Mouse (Mus musculus): ENCODE measurements around the gene Taf6. TPM values are rescaled to one million over a fixed set of nuclear protein-coding genes. Genes with fewer than 3 reads are reported as not detected.
A peak's percentile ranks its signal among the peaks of the same experiment; 100 is the strongest.

Taf6 gene
- polyA plus RNA-seq, 1 experiment from 2014 or later = 140 TPM

GRCm38 (mm10) chr5:138193771-138194727 lies 6.8 kb upstream of the Taf6 start, which contains the start of gene Mblac1:
Mblac1 (plus strand) TSS chr5:138194314.
- Histone ChIP-seq H3K4me1 (ENCODE audit: control insufficient read depth, insufficient read depth, low read length) (no peaks in the 10 kb centered on the region), H3K27me3 (ENCODE audit: control insufficient read depth, insufficient read depth, low read length) (no peaks in the 10 kb centered on the region), H3K4me2 (ENCODE audit: low read depth, severe bottlenecking) (peak within 1 kb of the TSS; percentile 100), H3K4me3 (ENCODE audit: low read depth, low read length) (peak within 1 kb of the TSS; percentile 71), H3K9ac (ENCODE audit: low read length) (peak within 1 kb of the TSS; percentile 87), H3K27ac (replicated peaks; ENCODE audit: low read depth, low read length) (peak within 1 kb of the TSS; percentile 65; the same call in 1 of the 2 replicates), H3K9me3 (ENCODE audit: control insufficient read depth, low read length) (no peaks in the 10 kb centered on the region), H3K36me3 (ENCODE audit: control insufficient read depth, insufficient read depth, low read length) (peaks cover 13% of the 10 kb centered on the region)
- WGBS = 8% methylated on average over 54 of the region's 54 CpGs
- DNase-seq (ENCODE audit: low spot score) = peak; percentile 88
- peak; percentile 75 for ATAC-seq (ENCODE audit: insufficient number of reproducible peaks, low FRiP score, low TSS enrichment, low read depth)

- Histone ChIP-seq H3K27ac (replicated peaks; ENCODE audit: low read depth, low read length) (0 out of 2 replicates have a peak overlapping the region, but pooled peaks have one; percentile 24), H3K4me2 (ENCODE audit: low read depth, severe bottlenecking) (peak overlapping the region; percentile 76), H3K9ac (ENCODE audit: low read length) (peak overlapping the region; percentile 63), H3K9me3 (ENCODE audit: control insufficient read depth, low read length) (no peaks in the 10 kb centered on the region), H3K4me1 (ENCODE audit: control insufficient read depth, insufficient read depth, low read length) (peaks cover 6% of the 10 kb centered on the region; the same call in 1 of the 2 replicates), H3K27me3 (ENCODE audit: control insufficient read depth, insufficient read depth, low read length) (no peaks in the 10 kb centered on the region), H3K36me3 (ENCODE audit: control insufficient read depth, insufficient read depth, low read length) (peaks cover 17% of the 10 kb centered on the region), H3K4me3 (ENCODE audit: low read depth, low read length) (peak overlapping the region; percentile 52)
- WGBS = under 1% methylated on average over 10 of the region's 10 CpGs
- DNase-seq (ENCODE audit: low spot score) (peak; percentile 72), ATAC-seq (ENCODE audit: insufficient number of reproducible peaks, low FRiP score, low TSS enrichment, low read depth) (peak; percentile 74; the same call in 1 of the 2 replicates)
Measured at GRCm38 (mm10) chr5:138187661-138188306, 533 bp upstream of the Taf6 start.

GRCm38 (mm10) chr5:138173217-138173616 lies 14.0 kb downstream of the Taf6 start:
- Histone ChIP-seq H3K27me3 (ENCODE audit: control insufficient read depth, insufficient read depth, low read length) (no peaks in the 10 kb centered on the region), H3K9me3 (ENCODE audit: control insufficient read depth, low read length) (no peaks in the 10 kb centered on the region), H3K4me1 (ENCODE audit: control insufficient read depth, insufficient read depth, low read length) (no peaks in the 10 kb centered on the region; the same call in 1 of the 2 replicates), H3K36me3 (ENCODE audit: control insufficient read depth, insufficient read depth, low read length) (peaks cover 24% of the 10 kb centered on the region), H3K9ac (ENCODE audit: low read length) (no peak overlapping the region), H3K4me3 (ENCODE audit: low read depth, low read length) (peak overlapping the region; percentile 51; the same call in 1 of the 2 replicates), H3K27ac (replicated peaks; ENCODE audit: low read depth, low read length) (no peak overlapping the region), H3K4me2 (ENCODE audit: low read depth, severe bottlenecking) (peak overlapping the region; percentile 38; the same call in 1 of the 2 replicates)
- no peak for ATAC-seq (ENCODE audit: insufficient number of reproducible peaks, low FRiP score, low TSS enrichment, low read depth)
- 88% methylated on average over 3 of the region's 3 CpGs for WGBS
- DNase-seq (ENCODE audit: low spot score) = no peak

GRCm38 (mm10) chr5:138171695-138172491 lies 15.4 kb downstream of the Taf6 start, which contains the start of the genes Ap4m1 and Mcm7:
Ap4m1 (plus strand) TSS chr5:138172002.
Mcm7 (minus strand) TSS chr5:138172422.
- Histone ChIP-seq H3K4me2 (ENCODE audit: low read depth, severe bottlenecking) (peak within 1 kb of the TSS; percentile 60), H3K27ac (replicated peaks; ENCODE audit: low read depth, low read length) (peak within 1 kb of the TSS; percentile 80)

GRCm38 (mm10) chr5:138170936-138171561 lies 16.2 kb downstream of the Taf6 start:
- no peaks in the 10 kb centered on the region for H3K27me3 ChIP-seq (ENCODE audit: control insufficient read depth, insufficient read depth, low read length)
- DNase-seq (ENCODE audit: low spot score) (peak; percentile 97), ATAC-seq (ENCODE audit: insufficient number of reproducible peaks, low FRiP score, low TSS enrichment, low read depth) (peak; percentile 88)
- peak overlapping the region; percentile 51 for H3K4me3 ChIP-seq (ENCODE audit: low read depth, low read length)
- H3K9me3 ChIP-seq (ENCODE audit: control insufficient read depth, low read length) = no peaks in the 10 kb centered on the region
- H3K36me3 ChIP-seq (ENCODE audit: control insufficient read depth, insufficient read depth, low read length) = peaks cover 36% of the 10 kb centered on the region
- peak overlapping the region; percentile 64 for H3K9ac ChIP-seq (ENCODE audit: low read length)
- WGBS = under 1% methylated on average over 47 of the region's 47 CpGs
- H3K27ac ChIP-seq (replicated peaks; ENCODE audit: low read depth, low read length) = peak overlapping the region; percentile 80
- H3K4me2 ChIP-seq (ENCODE audit: low read depth, severe bottlenecking) = peak overlapping the region; percentile 60
- H3K4me1 ChIP-seq (ENCODE audit: control insufficient read depth, insufficient read depth, low read length) = no peaks in the 10 kb centered on the region; the same call in 1 of the 2 replicates

More at GRCm38 (mm10) chr5:138171695-138172491, 15.4 kb downstream of the Taf6 start, which contains the start of the genes Ap4m1 and Mcm7:
- Histone ChIP-seq H3K4me1 (ENCODE audit: control insufficient read depth, insufficient read depth, low read length) (no peaks in the 10 kb centered on the region; the same call in 1 of the 2 replicates), H3K4me3 (ENCODE audit: low read depth, low read length) (peak within 1 kb of the TSS; percentile 51), H3K9ac (ENCODE audit: low read length) (peak within 1 kb of the TSS; percentile 71), H3K36me3 (ENCODE audit: control insufficient read depth, insufficient read depth, low read length) (peaks cover 30% of the 10 kb centered on the region), H3K27me3 (ENCODE audit: control insufficient read depth, insufficient read depth, low read length) (no peaks in the 10 kb centered on the region), H3K9me3 (ENCODE audit: control insufficient read depth, low read length) (no peaks in the 10 kb centered on the region)
- WGBS = under 1% methylated on average over 54 of the region's 54 CpGs
- DNase-seq (ENCODE audit: low spot score) (peak; percentile 92), ATAC-seq (ENCODE audit: insufficient number of reproducible peaks, low FRiP score, low TSS enrichment, low read depth) (peak; percentile 91)

- Histone ChIP-seq H3K9me3 (ENCODE audit: control insufficient read depth, low read length) (no peaks in the 10 kb centered on the region), H3K4me3 (ENCODE audit: low read depth, low read length) (no peak overlapping the region), H3K4me1 (ENCODE audit: control insufficient read depth, insufficient read depth, low read length) (peaks cover 5% of the 10 kb centered on the region; the same call in 1 of the 2 replicates), H3K36me3 (ENCODE audit: control insufficient read depth, insufficient read depth, low read length) (peaks cover 52% of the 10 kb centered on the region), H3K4me2 (ENCODE audit: low read depth, severe bottlenecking) (no peak overlapping the region), H3K27ac (replicated peaks; ENCODE audit: low read depth, low read length) (no peak overlapping the region), H3K27me3 (ENCODE audit: control insufficient read depth, insufficient read depth, low read length) (no peaks in the 10 kb centered on the region), H3K9ac (ENCODE audit: low read length) (no peak overlapping the region)
- WGBS = 79% methylated on average over 8 of the region's 8 CpGs
- DNase-seq (ENCODE audit: low spot score) (no peak), ATAC-seq (ENCODE audit: insufficient number of reproducible peaks, low FRiP score, low TSS enrichment, low read depth) (no peak)
Measured at GRCm38 (mm10) chr5:138165594-138165993, 21.7 kb downstream of the Taf6 start.

- peak; percentile 35 for DNase-seq (ENCODE audit: low spot score)
- no peak for ATAC-seq (ENCODE audit: insufficient number of reproducible peaks, low FRiP score, low TSS enrichment, low read depth)
- Histone ChIP-seq H3K9ac (ENCODE audit: low read length) (no peak overlapping the region), H3K27ac (replicated peaks; ENCODE audit: low read depth, low read length) (no peak overlapping the region), H3K4me1 (ENCODE audit: control insufficient read depth, insufficient read depth, low read length) (peaks cover 5% of the 10 kb centered on the region; the same call in 1 of the 2 replicates), H3K27me3 (ENCODE audit: control insufficient read depth, insufficient read depth, low read length) (no peaks in the 10 kb centered on the region), H3K4me3 (ENCODE audit: low read depth, low read length) (no peak overlapping the region), H3K9me3 (ENCODE audit: control insufficient read depth, low read length) (no peaks in the 10 kb centered on the region), H3K36me3 (ENCODE audit: control insufficient read depth, insufficient read depth, low read length) (peaks cover 45% of the 10 kb centered on the region), H3K4me2 (ENCODE audit: low read depth, severe bottlenecking) (no peak overlapping the region)
- 74% methylated on average over 10 of the region's 10 CpGs for WGBS
Measured at GRCm38 (mm10) chr5:138163610-138164009, 23.6 kb downstream of the Taf6 start.

Measured in limb, embryonic 11.5 days (tissue).